Mouse (Mus musculus) kidney, embryonic 14.5 days (tissue): ENCODE measurements around the gene Smpx. TPM values are rescaled to one million over a fixed set of nuclear protein-coding genes. Genes with fewer than 3 reads are reported as not detected.

Source experiments
- ATAC-seq: fragments of 200-750 bp; cut with Nextera tagmentation; 2 replicates; pipeline ENCODE4 v1.8.0; 2017; ENCODE audit warnings: moderate number of reproducible peaks, mild to moderate bottlenecking, moderate TSS enrichment, moderate library complexity; ENCODE audit not compliant: low FRiP score, low TSS enrichment
- H3K27ac ChIP-seq: fragments of 300-500 bp; sonication (generic); 2 replicates; pipeline ENCODE4 v1.5.1; 2014; ENCODE audit warnings: low read depth, mild to moderate bottlenecking, low read length, moderate library complexity, mixed read lengths
- H3K27me3 ChIP-seq: fragments of 300-500 bp; sonication (generic); 2 replicates; pipeline ENCODE4 v1.6.1; 2014; ENCODE audit warnings: mild to moderate bottlenecking, low read length; ENCODE audit not compliant: control insufficient read depth, insufficient read depth
- H3K36me3 ChIP-seq: fragments of 300-500 bp; sonication (generic); 2 replicates; pipeline ENCODE4 v1.6.1; 2014; ENCODE audit warnings: low read length, mixed read lengths; ENCODE audit not compliant: control insufficient read depth, insufficient read depth
- H3K4me1 ChIP-seq: fragments of 300-500 bp; sonication (generic); 2 replicates; pipeline ENCODE4 v1.6.1; 2014; ENCODE audit warnings: low read length, mixed read lengths; ENCODE audit not compliant: control insufficient read depth, insufficient read depth
- H3K4me2 ChIP-seq: fragments of 300-500 bp; sonication (generic); replicated peaks from 2 replicates; pipeline ENCODE4 v1.6.1; 2014; ENCODE audit warnings: low read depth, mild to moderate bottlenecking, low read length
- H3K4me3 ChIP-seq: fragments of 300-500 bp; sonication (generic); 2 replicates; pipeline ENCODE4 v1.5.1; 2014; ENCODE audit warnings: mild to moderate bottlenecking, low read length
- H3K9ac ChIP-seq: fragments of 300-500 bp; sonication (generic); 2 replicates; pipeline ENCODE4 v1.6.1; 2014; ENCODE audit warnings: low read depth, mild to moderate bottlenecking, low read length, moderate library complexity
- H3K9me3 ChIP-seq: fragments of 300-500 bp; sonication (generic); 2 replicates; pipeline ENCODE4 v1.6.1; 2016; ENCODE audit warnings: low read length; ENCODE audit not compliant: control insufficient read depth
- WGBS: fragments of 180-500 bp; shearing (Covaris S2); extraction: QIAGEN DNeasy Blood & Tissue Kit; methylation state at CpG from one replicate; pipeline ENCODE4 v1.1.7; 2014; 5-methylcytosine and 5-hydroxymethylcytosine counted together
- polyA plus RNA-seq: library from polyadenylated mRNA; unstranded; fragments of >200 nt; fragmentation: Nextera tagmentation; extraction: Ambion mirVana; gene quantifications from 2 replicates; pipeline ENCODE4 v1.2.1, GENCODE M21; 2014

Smpx gene
- polyA plus RNA-seq, 1 experiment from 2014 or later, result 1.2 TPM

- Histone ChIP-seq H3K36me3 (no peaks in the 10 kb centered on the region), H3K9me3 (no peaks in the 10 kb centered on the region), H3K4me3 (no peak overlapping the region), H3K27me3 (no peaks in the 10 kb centered on the region), H3K27ac (no peak overlapping the region), H3K9ac (no peak overlapping the region), H3K4me1 (no peaks in the 10 kb centered on the region), H3K4me2 (no peak overlapping the region)
- 85% methylated on average over 2 of the region's 2 CpGs for WGBS
- no peak for ATAC-seq
Measured at GRCm38 (mm10) chrX:157801669-157802068, 103.0 kb downstream of the Smpx start.

Other genes with a start within 250 kb of the Smpx start
- 77.7 and 80.9 TPM in 2 replicates for gene Sms, start 206.6 kb upstream of the Smpx start, polyA plus RNA-seq
- gene Yy2, start 129.9 kb upstream of the Smpx start, polyA plus RNA-seq, result 4.0 and 6.6 TPM in 2 replicates
- 17.1 and 28.5 TPM in 2 replicates for gene Mbtps2, start 100.2 kb upstream of the Smpx start, polyA plus RNA-seq
- 0.20 and 0.53 TPM in 2 replicates for gene Klhl34, start 119.5 kb downstream of the Smpx start, polyA plus RNA-seq